Comparison of ENCODE assay signal across 8 mouse cellular contexts in genomic region chr1:59833723-59834122, GRCm38 (mm10).
DNase-seq lines count a peak whose midpoint lies in the region; ATAC-seq lines count a peak whose summit lies in the region.

No protein-coding gene starts in this region.

- peak overlapping the region; percentile 31; the same call in 1 of the 2 replicates for H3K27ac ChIP-seq in forebrain, embryonic 12.5 days
- no peak overlapping the region for H3K27ac ChIP-seq in hindbrain, embryonic 14.5 days

- peak; percentile 57 for DNase-seq in brain, adult 2 months (ENCODE audit: low read depth, low spot score)
- peak; percentile 28 for DNase-seq in hindbrain, embryonic 14.5 days (ENCODE audit: low spot score)
- DNase-seq in layer of hippocampus, postnatal 36 days, result peak; percentile 23 to 25
- peak; percentile 90 for DNase-seq in lung, postnatal 36 days
- no peak for DNase-seq in thymus, postnatal 0 days (ENCODE audit: low spot score)
- no peak for DNase-seq in ovary, adult 18-20 months (ENCODE audit: low spot score)

- H3K27me3 ChIP-seq in forebrain, embryonic 12.5 days, result no peaks in the 10 kb centered on the region
- no peaks in the 10 kb centered on the region for H3K27me3 ChIP-seq in hindbrain, embryonic 14.5 days (ENCODE audit: control insufficient read depth, insufficient read depth, low read length)

- no peak overlapping the region for H3K9ac ChIP-seq in forebrain, embryonic 12.5 days
- H3K9ac ChIP-seq in hindbrain, embryonic 14.5 days, result no peak overlapping the region

- no peak overlapping the region for H3K4me3 ChIP-seq in forebrain, embryonic 12.5 days (replicated peaks)
- H3K4me3 ChIP-seq in hindbrain, embryonic 14.5 days (replicated peaks; ENCODE audit: low read length), result no peak overlapping the region

- H3K9me3 ChIP-seq in forebrain, embryonic 12.5 days, result no peaks in the 10 kb centered on the region
- H3K9me3 ChIP-seq in hindbrain, embryonic 14.5 days (ENCODE audit: control insufficient read depth, low read length), result no peaks in the 10 kb centered on the region

- peaks cover 3% of the 10 kb centered on the region; the same call in 1 of the 2 replicates for H3K4me1 ChIP-seq in forebrain, embryonic 12.5 days
- no peaks in the 10 kb centered on the region for H3K4me1 ChIP-seq in hindbrain, embryonic 14.5 days (replicated peaks; ENCODE audit: control insufficient read depth, insufficient read depth, low read length)

- no peak overlapping the region for H3K4me2 ChIP-seq in forebrain, embryonic 12.5 days
- no peak overlapping the region for H3K4me2 ChIP-seq in hindbrain, embryonic 14.5 days (replicated peaks)

- WGBS in forebrain, embryonic 12.5 days, result 8% methylated on average over 2 of the region's 2 CpGs
- 13% methylated on average over 2 of the region's 2 CpGs for WGBS in hindbrain, embryonic 14.5 days

- H3K36me3 ChIP-seq in forebrain, embryonic 12.5 days (replicated peaks), result no peaks in the 10 kb centered on the region
- H3K36me3 ChIP-seq in hindbrain, embryonic 14.5 days (replicated peaks; ENCODE audit: control insufficient read depth, insufficient read depth), result no peaks in the 10 kb centered on the region

- 0 out of 2 replicates have a peak, but pooled peaks have one; percentile 44 for ATAC-seq in forebrain, embryonic 12.5 days (ENCODE audit: low FRiP score)
- peak; percentile 65; the same call in 1 of the 2 replicates for ATAC-seq in hindbrain, embryonic 14.5 days (ENCODE audit: low FRiP score)
- ATAC-seq in granulocyte monocyte progenitor cell, adult 5-6 weeks (replicated peaks; ENCODE audit: poor library complexity, severe bottlenecking), result no peak

Comparison
In these comparisons a context has a peak if more than half of its experiments do, and no peak if none do; other contexts are left out.
1. DNase-seq: peak in brain, adult 2 months (single experiment), hindbrain, embryonic 14.5 days (single experiment), layer of hippocampus, postnatal 36 days (2 of 2) and lung, postnatal 36 days (single experiment); none in thymus, postnatal 0 days (single experiment) and ovary, adult 18-20 months (single experiment).